Mouse (Mus musculus): Measurements from ENCODE around the gene Dctpp1. TPM values are rescaled to one million over a fixed set of nuclear protein-coding genes. Genes with fewer than 3 reads are reported as not detected.

Gene Dctpp1
- polyA plus RNA-seq, 2 experiments: 62.2 to 104 TPM

- no peaks in the 10 kb centered on the region for H3K9me3 ChIP-seq (ENCODE audit: control insufficient read depth, low read length)
- WGBS (ENCODE audit: insufficient replicate concordance): 60% methylated on average over 5 of the region's 5 CpGs
- H3K4me1 ChIP-seq (replicated peaks; ENCODE audit: control insufficient read depth in 2 of 2, insufficient read depth in 2 of 2, low read length in 1 of 2): peaks cover 6 to 29% of the 10 kb centered on the region in 2 experiments
- no peak overlapping the region for H3K4me3 ChIP-seq (ENCODE audit: insufficient read depth in 1 of 2, low read depth in 2 of 2, low read length in 2 of 2)
- TF ChIP-seq CTCF (IDR thresholded peaks at IDR 0.05; ENCODE audit: low read depth) (no peak), EP300 (IDR thresholded peaks at IDR 0.05; ENCODE audit: low read depth) (no peak)
- H3K36me3 ChIP-seq (replicated peaks; ENCODE audit: control insufficient read depth, insufficient read depth, low read depth): peaks cover 4% of the 10 kb centered on the region
- ATAC-seq (ENCODE audit: insufficient read depth): no peak
- DNase-seq (ENCODE audit: low read depth in 3 of 3, low spot score in 3 of 3): no peak
- H3K4me2 ChIP-seq (ENCODE audit: low read depth): no peak overlapping the region
- peak overlapping the region; percentile 27; the same call in 1 of the 2 replicates for H3K27ac ChIP-seq
- no peak overlapping the region for H3K9ac ChIP-seq (replicated peaks)
- H3K27me3 ChIP-seq (ENCODE audit: control insufficient read depth, insufficient read depth, low read length): no peaks in the 10 kb centered on the region
Measured at GRCm38 (mm10) chr7:127276519-127276961, 16.0 kb upstream of the Dctpp1 start.

GRCm38 (mm10) chr7:127273925-127274789, 13.6 kb upstream of the Dctpp1 start, which contains the start of gene Sephs2:
Sephs2 (minus strand) TSS chr7:127274055.
- Histone ChIP-seq H3K9ac (replicated peaks) (peak within 1 kb of the TSS; percentile 72), H3K9me3 (ENCODE audit: control insufficient read depth, low read length) (no peaks in the 10 kb centered on the region), H3K4me2 (ENCODE audit: low read depth) (peak within 1 kb of the TSS; percentile 93), H3K4me3 (ENCODE audit: insufficient read depth in 1 of 2, low read depth in 2 of 2, low read length in 2 of 2) (peak within 1 kb of the TSS; percentile 73 to 90), H3K27me3 (ENCODE audit: control insufficient read depth, insufficient read depth, low read length) (no peaks in the 10 kb centered on the region), H3K27ac (peak within 1 kb of the TSS; percentile 35), H3K36me3 (replicated peaks; ENCODE audit: control insufficient read depth, insufficient read depth, low read depth) (peaks cover 8% of the 10 kb centered on the region), H3K4me1 (replicated peaks; ENCODE audit: control insufficient read depth in 2 of 2, insufficient read depth in 2 of 2, low read length in 1 of 2) (peaks cover 6 to 29% of the 10 kb centered on the region in 2 experiments)
- WGBS (ENCODE audit: insufficient replicate concordance): 3% methylated on average over 39 of the region's 39 CpGs
- TF ChIP-seq EP300 (IDR thresholded peaks at IDR 0.05; ENCODE audit: low read depth) (peak; percentile 41; the same call in 1 of the 2 replicates), CTCF (IDR thresholded peaks at IDR 0.05; ENCODE audit: low read depth) (no peak)
- DNase-seq (ENCODE audit: low read depth in 3 of 3, low spot score in 3 of 3): peak; percentile 92 to 95 (median 93)
- ATAC-seq (ENCODE audit: insufficient read depth): peak; percentile 88

GRCm38 (mm10) chr7:127273118-127273923, 12.8 kb upstream of the Dctpp1 start:
- peak overlapping the region; percentile 72 for H3K9ac ChIP-seq (replicated peaks)
- H3K27ac ChIP-seq: peak overlapping the region; percentile 35
- TF ChIP-seq CTCF (IDR thresholded peaks at IDR 0.05; ENCODE audit: low read depth) (0 out of 2 replicates have a peak, but pooled peaks have one; percentile 2), EP300 (IDR thresholded peaks at IDR 0.05; ENCODE audit: low read depth) (no peak)
- H3K4me1 ChIP-seq (replicated peaks; ENCODE audit: control insufficient read depth in 2 of 2, insufficient read depth in 2 of 2, low read length in 1 of 2): peaks cover 6 to 29% of the 10 kb centered on the region in 2 experiments
- H3K36me3 ChIP-seq (replicated peaks; ENCODE audit: control insufficient read depth, insufficient read depth, low read depth): peaks cover 8% of the 10 kb centered on the region
- no peaks in the 10 kb centered on the region for H3K27me3 ChIP-seq (ENCODE audit: control insufficient read depth, insufficient read depth, low read length)
- H3K4me3 ChIP-seq (ENCODE audit: insufficient read depth in 1 of 2, low read depth in 2 of 2, low read length in 2 of 2): peak overlapping the region; percentile 73 to 90
- DNase-seq (ENCODE audit: low read depth in 3 of 3, low spot score in 3 of 3) (no peak), ATAC-seq (ENCODE audit: insufficient read depth) (peak; percentile 46)
- 10% methylated on average over 50 of the region's 50 CpGs for WGBS (ENCODE audit: insufficient replicate concordance)
- no peaks in the 10 kb centered on the region for H3K9me3 ChIP-seq (ENCODE audit: control insufficient read depth, low read length)
- H3K4me2 ChIP-seq (ENCODE audit: low read depth): peak overlapping the region; percentile 93

GRCm38 (mm10) chr7:127272566-127272965, 12.1 kb upstream of the Dctpp1 start:
- Histone ChIP-seq H3K4me1 (replicated peaks; ENCODE audit: control insufficient read depth in 2 of 2, insufficient read depth in 2 of 2, low read length in 1 of 2) (peaks cover 6 to 26% of the 10 kb centered on the region in 2 experiments), H3K9me3 (ENCODE audit: control insufficient read depth, low read length) (no peaks in the 10 kb centered on the region), H3K27me3 (ENCODE audit: control insufficient read depth, insufficient read depth, low read length) (no peaks in the 10 kb centered on the region), H3K27ac (no peak overlapping the region), H3K4me3 (ENCODE audit: insufficient read depth in 1 of 2, low read depth in 2 of 2, low read length in 2 of 2) (peak overlapping the region; percentile 73 to 90), H3K4me2 (ENCODE audit: low read depth) (peak overlapping the region; percentile 93), H3K9ac (replicated peaks) (peak overlapping the region; percentile 72), H3K36me3 (replicated peaks; ENCODE audit: control insufficient read depth, insufficient read depth, low read depth) (peaks cover 8% of the 10 kb centered on the region)
- 81% methylated on average over 15 of the region's 15 CpGs for WGBS (ENCODE audit: insufficient replicate concordance)
- no peak for TF ChIP-seq EP300 (IDR thresholded peaks at IDR 0.05; ENCODE audit: low read depth)
- no peak for TF ChIP-seq CTCF (IDR thresholded peaks at IDR 0.05; ENCODE audit: low read depth)
- DNase-seq (ENCODE audit: low read depth in 3 of 3, low spot score in 3 of 3) (no peak), ATAC-seq (ENCODE audit: insufficient read depth) (no peak)
